Mouse (Mus musculus) midbrain, postnatal 0 days (tissue): ENCODE measurements at regions not wholly inside any gene's neighbourhood (a gene's known extent, or its start where the extent isn't known, plus 50 kb on each side); places are given as distances from the start of the nearest gene placed in this dataset.

Experiments
- ATAC-seq: fragments of 200-750 bp; cut with Nextera tagmentation; 2 replicates; pipeline ENCODE4 v1.8.0; 2017; ENCODE audit warnings: moderate number of reproducible peaks, mild to moderate bottlenecking, moderate TSS enrichment, moderate library complexity; ENCODE audit not compliant: low FRiP score
- DNase-seq: peaks from one replicate; pipeline ENCODE4 v3.0.0-alpha.2; 2015; ENCODE audit warnings: low spot score
- H3K27ac ChIP-seq: fragments of 300-500 bp; sonication (generic); 2 replicates; pipeline ENCODE4 v1.5.1; 2014; ENCODE audit warnings: low read depth, mild to moderate bottlenecking, low read length, mixed read lengths
- H3K27me3 ChIP-seq: fragments of 300-500 bp; sonication (generic); 2 replicates; pipeline ENCODE4 v1.6.1; 2014; ENCODE audit warnings: low read length, control low read depth, mixed read lengths; ENCODE audit not compliant: insufficient read depth
- H3K36me3 ChIP-seq: fragments of 300-500 bp; sonication (generic); 2 replicates; pipeline ENCODE4 v1.6.1; 2014; ENCODE audit warnings: low read length, control low read depth, mixed read lengths; ENCODE audit not compliant: insufficient read depth
- H3K4me1 ChIP-seq: fragments of 300-500 bp; sonication (generic); 2 replicates; pipeline ENCODE4 v1.6.1; 2014; ENCODE audit warnings: mild to moderate bottlenecking, control low read depth, antibody characterized with exemption, low read length, mixed read lengths; ENCODE audit not compliant: insufficient read depth
- H3K4me2 ChIP-seq: fragments of 300-500 bp; sonication (generic); 2 replicates; pipeline ENCODE4 v1.6.1; 2014; ENCODE audit warnings: low read depth, mild to moderate bottlenecking, low read length, mixed read lengths; ENCODE audit not compliant: poor library complexity, severe bottlenecking
- H3K4me3 ChIP-seq: fragments of 300-500 bp; sonication (generic); 2 replicates; pipeline ENCODE4 v1.5.1; 2014; ENCODE audit warnings: low read depth, mild to moderate bottlenecking, low read length, moderate library complexity
- H3K9ac ChIP-seq: fragments of 300-500 bp; sonication (generic); replicated peaks from 2 replicates; pipeline ENCODE4 v1.6.1; 2014; ENCODE audit warnings: mild to moderate bottlenecking, low read length, moderate library complexity, mixed read lengths; ENCODE audit not compliant: poor library complexity, severe bottlenecking
- H3K9me3 ChIP-seq: fragments of 300-500 bp; sonication (generic); 2 replicates; pipeline ENCODE4 v1.6.1; 2016; ENCODE audit warnings: low read length, control low read depth
- CTCF ChIP-seq: IDR thresholded peaks from 2 replicates; pipeline ENCODE4 v1.5.1; 2016; ENCODE audit warnings: antibody characterized with exemption, mild to moderate bottlenecking
- WGBS: fragments of 180-500 bp; shearing (Covaris S2); extraction: QIAGEN DNeasy Blood & Tissue Kit; methylation state at CpG from one replicate; pipeline ENCODE4 v1.1.7; 2014; 5-methylcytosine and 5-hydroxymethylcytosine counted together

GRCm38 (mm10) chr17:41990804-41991203 lies 324.9 kb upstream of the Ptchd4 start:
- Histone ChIP-seq H3K9ac (no peak overlapping the region), H3K27ac (no peak overlapping the region), H3K36me3 (no peaks in the 10 kb centered on the region), H3K9me3 (no peaks in the 10 kb centered on the region), H3K4me3 (no peak overlapping the region), H3K27me3 (no peaks in the 10 kb centered on the region), H3K4me1 (no peaks in the 10 kb centered on the region), H3K4me2 (no peak overlapping the region)
- DNase-seq = no peak
- no peak for ATAC-seq
- no peak for TF ChIP-seq CTCF
- WGBS = 87% methylated on average over 9 of the region's 9 CpGs

GRCm38 (mm10) chr17:42008415-42008814 lies 307.3 kb upstream of the Ptchd4 start:
- ATAC-seq = no peak
- Histone ChIP-seq H3K4me2 (no peak overlapping the region), H3K27me3 (no peaks in the 10 kb centered on the region), H3K27ac (no peak overlapping the region), H3K36me3 (no peaks in the 10 kb centered on the region), H3K4me3 (no peak overlapping the region), H3K9me3 (no peaks in the 10 kb centered on the region), H3K4me1 (no peaks in the 10 kb centered on the region), H3K9ac (no peak overlapping the region)
- DNase-seq = peak; percentile 23
- TF ChIP-seq CTCF = no peak

GRCm38 (mm10) chr17:42024295-42024694 lies 291.5 kb upstream of the Ptchd4 start:
- 72% methylated on average over 2 of the region's 2 CpGs for WGBS
- TF ChIP-seq CTCF = no peak
- H3K36me3 ChIP-seq = no peaks in the 10 kb centered on the region
- no peak overlapping the region for H3K9ac ChIP-seq
- no peaks in the 10 kb centered on the region for H3K9me3 ChIP-seq
- H3K4me3 ChIP-seq = no peak overlapping the region
- DNase-seq (no peak), ATAC-seq (peak; percentile 27; the same call in 1 of the 2 replicates)
- H3K27ac ChIP-seq = no peak overlapping the region
- no peaks in the 10 kb centered on the region for H3K27me3 ChIP-seq
- H3K4me2 ChIP-seq = no peak overlapping the region
- no peaks in the 10 kb centered on the region for H3K4me1 ChIP-seq

GRCm38 (mm10) chr17:42027253-42027652 lies 288.5 kb upstream of the Ptchd4 start:
- no peaks in the 10 kb centered on the region for H3K27me3 ChIP-seq
- H3K9ac ChIP-seq = no peak overlapping the region
- no peak for ATAC-seq

GRCm38 (mm10) chr17:42029452-42029851 lies 286.3 kb upstream of the Ptchd4 start:
- Histone ChIP-seq H3K4me3 (no peak overlapping the region), H3K36me3 (no peaks in the 10 kb centered on the region), H3K4me2 (no peak overlapping the region), H3K27me3 (no peaks in the 10 kb centered on the region), H3K9me3 (no peaks in the 10 kb centered on the region), H3K27ac (no peak overlapping the region), H3K9ac (no peak overlapping the region), H3K4me1 (no peaks in the 10 kb centered on the region)
- TF ChIP-seq CTCF = no peak
- peak; percentile 44 for DNase-seq
- ATAC-seq = no peak
- WGBS = 53% methylated on average over 3 of the region's 3 CpGs

More at GRCm38 (mm10) chr17:42027253-42027652, 288.5 kb upstream of the Ptchd4 start:
- DNase-seq = no peak
- Histone ChIP-seq H3K4me2 (no peak overlapping the region), H3K9me3 (no peaks in the 10 kb centered on the region), H3K27ac (no peak overlapping the region), H3K36me3 (no peaks in the 10 kb centered on the region), H3K4me3 (no peak overlapping the region), H3K4me1 (no peaks in the 10 kb centered on the region)
- TF ChIP-seq CTCF = no peak

GRCm38 (mm10) chr17:42037089-42037488 lies 278.7 kb upstream of the Ptchd4 start:
- 85% methylated on average over 2 of the region's 2 CpGs for WGBS
- no peak overlapping the region for H3K4me2 ChIP-seq

More at GRCm38 (mm10) chr17:42037089-42037488, 278.7 kb upstream of the Ptchd4 start:
- Histone ChIP-seq H3K4me1 (no peaks in the 10 kb centered on the region), H3K9me3 (no peaks in the 10 kb centered on the region), H3K27me3 (no peaks in the 10 kb centered on the region), H3K4me3 (no peak overlapping the region), H3K27ac (no peak overlapping the region), H3K9ac (no peak overlapping the region), H3K36me3 (no peaks in the 10 kb centered on the region)
- no peak for TF ChIP-seq CTCF
- ATAC-seq (no peak), DNase-seq (no peak)
